Mouse (Mus musculus) liver, embryonic 12.5 days (tissue): ENCODE measurements around the gene Efhd1. TPM values are rescaled to one million over a fixed set of nuclear protein-coding genes. Genes with fewer than 3 reads are reported as not detected.

Experiments used
- polyA plus RNA-seq: library from polyadenylated mRNA; unstranded; fragments of >200 nt; fragmentation: Nextera tagmentation; extraction: Ambion mirVana; gene quantifications from 2 replicates; pipeline ENCODE4 v1.2.1, GENCODE M21; 2016

Gene Efhd1
- polyA plus RNA-seq, 1 experiment from 2014 or later: not detected

Other genes starting within 250 kb of the Efhd1 start
- 0.14 TPM in 1 of 2 replicates, not detected in the other for gene Alppl2, start 174.4 kb upstream of the Efhd1 start, polyA plus RNA-seq
- not detected in 2 replicates for gene Alpi, start 162.8 kb upstream of the Efhd1 start, polyA plus RNA-seq
- not detected in 2 replicates for gene Akp3, start 139.4 kb upstream of the Efhd1 start, polyA plus RNA-seq
- 0.12 and 0.35 TPM in 2 replicates for gene Ecel1, start 107.8 kb upstream of the Efhd1 start, polyA plus RNA-seq
- not detected in 2 replicates for gene Prss56, start 81.0 kb upstream of the Efhd1 start, polyA plus RNA-seq
- 0.07 TPM in 1 of 2 replicates, not detected in the other for gene Chrnd, start 73.8 kb upstream of the Efhd1 start, polyA plus RNA-seq
- gene Chrng, start 59.7 kb upstream of the Efhd1 start, polyA plus RNA-seq: 0.52 and 0.54 TPM in 2 replicates
- gene Eif4e2, start 50.4 kb upstream of the Efhd1 start, polyA plus RNA-seq: 114 and 117 TPM in 2 replicates
- gene Gigyf2, start 62.6 kb downstream of the Efhd1 start, polyA plus RNA-seq: 25.4 and 27.8 TPM in 2 replicates
- 0.43 and 0.79 TPM in 2 replicates for gene Kcnj13, start 130.4 kb downstream of the Efhd1 start, polyA plus RNA-seq
- not detected in 2 replicates for gene Snorc, start 205.9 kb downstream of the Efhd1 start, polyA plus RNA-seq
- 0.43 and 0.67 TPM in 2 replicates for gene Neu2, start 245.5 kb downstream of the Efhd1 start, polyA plus RNA-seq